Mouse (Mus musculus): ENCODE measurements around the gene Patl1. TPM values are rescaled to one million over a fixed set of nuclear protein-coding genes. Genes with fewer than 3 reads are reported as not detected.

Gene Patl1
- polyA plus RNA-seq, 1 experiment from 2014 or later = 6.8 TPM

- H3K27ac ChIP-seq (ENCODE audit: low read length) = no peak overlapping the region
- WGBS (ENCODE audit: insufficient replicate concordance) = 78% methylated on average over 5 of the region's 5 CpGs
- no peak overlapping the region for H3K4me2 ChIP-seq (ENCODE audit: low read depth, low read length)
- H3K4me1 ChIP-seq (ENCODE audit: control insufficient read depth, low read depth, low read length) = no peaks in the 10 kb centered on the region; the same call in 1 of the 2 replicates
- no peak overlapping the region for H3K9ac ChIP-seq (ENCODE audit: low read depth, low read length)
- no peak overlapping the region for H3K4me3 ChIP-seq (ENCODE audit: low read depth, low read length)
- H3K27me3 ChIP-seq (ENCODE audit: control insufficient read depth, insufficient read depth, low read depth, low read length) = no peaks in the 10 kb centered on the region
- no peaks in the 10 kb centered on the region for H3K36me3 ChIP-seq (ENCODE audit: control insufficient read depth, insufficient read depth)
- H3K9me3 ChIP-seq (replicated peaks; ENCODE audit: control insufficient read depth, low read length) = no peaks in the 10 kb centered on the region
- ATAC-seq (ENCODE audit: low read depth) = no peak
Measured at GRCm38 (mm10) chr19:11957396-11957795, 45.2 kb downstream of the Patl1 start.

GRCm38 (mm10) chr19:11957846-11958245, 45.6 kb downstream of the Patl1 start:
- no peaks in the 10 kb centered on the region for H3K9me3 ChIP-seq (replicated peaks; ENCODE audit: control insufficient read depth, low read length)
- no peak overlapping the region for H3K4me3 ChIP-seq (ENCODE audit: low read depth, low read length)
- no peak for ATAC-seq (ENCODE audit: low read depth)
- H3K4me2 ChIP-seq (ENCODE audit: low read depth, low read length) = no peak overlapping the region
- H3K27me3 ChIP-seq (ENCODE audit: control insufficient read depth, insufficient read depth, low read depth, low read length) = no peaks in the 10 kb centered on the region
- no peak overlapping the region for H3K27ac ChIP-seq (ENCODE audit: low read length)
- no peaks in the 10 kb centered on the region for H3K36me3 ChIP-seq (ENCODE audit: control insufficient read depth, insufficient read depth)
- H3K4me1 ChIP-seq (ENCODE audit: control insufficient read depth, low read depth, low read length) = no peaks in the 10 kb centered on the region; the same call in 1 of the 2 replicates
- 73% methylated on average over 8 of the region's 8 CpGs for WGBS (ENCODE audit: insufficient replicate concordance)
- H3K9ac ChIP-seq (ENCODE audit: low read depth, low read length) = no peak overlapping the region

- ATAC-seq (ENCODE audit: low read depth) = no peak
- Histone ChIP-seq H3K9me3 (replicated peaks; ENCODE audit: control insufficient read depth, low read length) (no peaks in the 10 kb centered on the region), H3K4me2 (ENCODE audit: low read depth, low read length) (peak overlapping the region; percentile 86), H3K9ac (ENCODE audit: low read depth, low read length) (no peak overlapping the region), H3K27me3 (ENCODE audit: control insufficient read depth, insufficient read depth, low read depth, low read length) (no peaks in the 10 kb centered on the region), H3K4me1 (ENCODE audit: control insufficient read depth, low read depth, low read length) (peaks cover 16% of the 10 kb centered on the region), H3K4me3 (ENCODE audit: low read depth, low read length) (peak overlapping the region; percentile 71), H3K27ac (ENCODE audit: low read length) (no peak overlapping the region), H3K36me3 (ENCODE audit: control insufficient read depth, insufficient read depth) (peaks cover 3% of the 10 kb centered on the region; the same call in 1 of the 2 replicates)
- 94% methylated on average over 1 of the region's 1 CpGs for WGBS (ENCODE audit: insufficient replicate concordance)
Measured at GRCm38 (mm10) chr19:11964266-11964665, 52.1 kb downstream of the Patl1 start.

GRCm38 (mm10) chr19:11965023-11965942, 53.1 kb downstream of the Patl1 start, which contains the start of gene Osbp:
TSS of gene Osbp (plus strand) at chr19:11965941.
- under 1% methylated on average over 59 of the region's 59 CpGs for WGBS (ENCODE audit: insufficient replicate concordance)

GRCm38 (mm10) chr19:11966201-11966636, 54.0 kb downstream of the Patl1 start:
- WGBS (ENCODE audit: insufficient replicate concordance) = 0% methylated on average over 15 of the region's 18 CpGs
- H3K27me3 ChIP-seq (ENCODE audit: control insufficient read depth, insufficient read depth, low read depth, low read length) = no peaks in the 10 kb centered on the region

More at GRCm38 (mm10) chr19:11965023-11965942, 53.1 kb downstream of the Patl1 start, which contains the start of gene Osbp:
- H3K9me3 ChIP-seq (replicated peaks; ENCODE audit: control insufficient read depth, low read length) = no peaks in the 10 kb centered on the region
- peak within 1 kb of the TSS; percentile 95 for H3K4me3 ChIP-seq (ENCODE audit: low read depth, low read length)
- peaks cover 19% of the 10 kb centered on the region for H3K4me1 ChIP-seq (ENCODE audit: control insufficient read depth, low read depth, low read length)
- peak within 1 kb of the TSS; percentile 86 for H3K4me2 ChIP-seq (ENCODE audit: low read depth, low read length)
- peak; percentile 91 for ATAC-seq (ENCODE audit: low read depth)
- H3K36me3 ChIP-seq (ENCODE audit: control insufficient read depth, insufficient read depth) = peaks cover 3% of the 10 kb centered on the region; the same call in 1 of the 2 replicates
- peak within 1 kb of the TSS; percentile 94 for H3K9ac ChIP-seq (ENCODE audit: low read depth, low read length)
- H3K27ac ChIP-seq (ENCODE audit: low read length) = peak within 1 kb of the TSS; percentile 92
- H3K27me3 ChIP-seq (ENCODE audit: control insufficient read depth, insufficient read depth, low read depth, low read length) = no peaks in the 10 kb centered on the region

GRCm38 (mm10) chr19:11969155-11970050, 57.2 kb downstream of the Patl1 start:
- 75% methylated on average over 9 of the region's 9 CpGs for WGBS (ENCODE audit: insufficient replicate concordance)
- Histone ChIP-seq H3K4me2 (ENCODE audit: low read depth, low read length) (no peak overlapping the region), H3K36me3 (ENCODE audit: control insufficient read depth, insufficient read depth) (peaks cover 20% of the 10 kb centered on the region), H3K4me1 (ENCODE audit: control insufficient read depth, low read depth, low read length) (peaks cover 28% of the 10 kb centered on the region), H3K9ac (ENCODE audit: low read depth, low read length) (no peak overlapping the region), H3K27me3 (ENCODE audit: control insufficient read depth, insufficient read depth, low read depth, low read length) (no peaks in the 10 kb centered on the region), H3K9me3 (replicated peaks; ENCODE audit: control insufficient read depth, low read length) (no peaks in the 10 kb centered on the region), H3K27ac (ENCODE audit: low read length) (no peak overlapping the region), H3K4me3 (ENCODE audit: low read depth, low read length) (no peak overlapping the region)
- no peak for ATAC-seq (ENCODE audit: low read depth)

More at GRCm38 (mm10) chr19:11966201-11966636, 54.0 kb downstream of the Patl1 start:
- peak overlapping the region; percentile 95 for H3K4me3 ChIP-seq (ENCODE audit: low read depth, low read length)
- ATAC-seq (ENCODE audit: low read depth) = no peak
- peak overlapping the region; percentile 94 for H3K9ac ChIP-seq (ENCODE audit: low read depth, low read length)
- peaks cover 19% of the 10 kb centered on the region for H3K4me1 ChIP-seq (ENCODE audit: control insufficient read depth, low read depth, low read length)
- H3K36me3 ChIP-seq (ENCODE audit: control insufficient read depth, insufficient read depth) = peaks cover 12% of the 10 kb centered on the region
- H3K9me3 ChIP-seq (replicated peaks; ENCODE audit: control insufficient read depth, low read length) = no peaks in the 10 kb centered on the region
- H3K4me2 ChIP-seq (ENCODE audit: low read depth, low read length) = peak overlapping the region; percentile 85
- peak overlapping the region; percentile 92 for H3K27ac ChIP-seq (ENCODE audit: low read length)

GRCm38 (mm10) chr19:11973511-11974222, 61.5 kb downstream of the Patl1 start:
- peak; percentile 76 for ATAC-seq (ENCODE audit: low read depth)
- H3K27me3 ChIP-seq (ENCODE audit: control insufficient read depth, insufficient read depth, low read depth, low read length) = no peaks in the 10 kb centered on the region
- H3K9me3 ChIP-seq (replicated peaks; ENCODE audit: control insufficient read depth, low read length) = no peaks in the 10 kb centered on the region
- peaks cover 22% of the 10 kb centered on the region for H3K4me1 ChIP-seq (ENCODE audit: control insufficient read depth, low read depth, low read length)
- peaks cover 37% of the 10 kb centered on the region for H3K36me3 ChIP-seq (ENCODE audit: control insufficient read depth, insufficient read depth)
- H3K9ac ChIP-seq (ENCODE audit: low read depth, low read length) = no peak overlapping the region
- H3K4me2 ChIP-seq (ENCODE audit: low read depth, low read length) = no peak overlapping the region
- WGBS (ENCODE audit: insufficient replicate concordance) = 56% methylated on average over 13 of the region's 13 CpGs
- no peak overlapping the region for H3K4me3 ChIP-seq (ENCODE audit: low read depth, low read length)
- no peak overlapping the region for H3K27ac ChIP-seq (ENCODE audit: low read length)

- Histone ChIP-seq H3K9ac (ENCODE audit: low read depth, low read length) (no peak overlapping the region), H3K27me3 (ENCODE audit: control insufficient read depth, insufficient read depth, low read depth, low read length) (no peaks in the 10 kb centered on the region), H3K27ac (ENCODE audit: low read length) (no peak overlapping the region), H3K4me3 (ENCODE audit: low read depth, low read length) (no peak overlapping the region), H3K4me2 (ENCODE audit: low read depth, low read length) (no peak overlapping the region), H3K9me3 (replicated peaks; ENCODE audit: control insufficient read depth, low read length) (no peaks in the 10 kb centered on the region), H3K4me1 (ENCODE audit: control insufficient read depth, low read depth, low read length) (peaks cover 22% of the 10 kb centered on the region), H3K36me3 (ENCODE audit: control insufficient read depth, insufficient read depth) (peaks cover 41% of the 10 kb centered on the region)
- ATAC-seq (ENCODE audit: low read depth) = no peak
- WGBS (ENCODE audit: insufficient replicate concordance) = 78% methylated on average over 2 of the region's 2 CpGs
Measured at GRCm38 (mm10) chr19:11974223-11974540, 62.0 kb downstream of the Patl1 start.

Measured in liver, embryonic 16.5 days (tissue).